Mouse (Mus musculus): ENCODE data around the gene Tnpo2.

Gene Tnpo2

GRCm38 (mm10) chr8:85036718-85037365, at the start of gene Tnpo2:
TSS of gene Tnpo2 (plus strand) at chr8:85036915.
- in situ Hi-C loops (cut with MboI; ENCODE audit: unreplicated experiment in 2 of 2) = no loop called here

DNA sequence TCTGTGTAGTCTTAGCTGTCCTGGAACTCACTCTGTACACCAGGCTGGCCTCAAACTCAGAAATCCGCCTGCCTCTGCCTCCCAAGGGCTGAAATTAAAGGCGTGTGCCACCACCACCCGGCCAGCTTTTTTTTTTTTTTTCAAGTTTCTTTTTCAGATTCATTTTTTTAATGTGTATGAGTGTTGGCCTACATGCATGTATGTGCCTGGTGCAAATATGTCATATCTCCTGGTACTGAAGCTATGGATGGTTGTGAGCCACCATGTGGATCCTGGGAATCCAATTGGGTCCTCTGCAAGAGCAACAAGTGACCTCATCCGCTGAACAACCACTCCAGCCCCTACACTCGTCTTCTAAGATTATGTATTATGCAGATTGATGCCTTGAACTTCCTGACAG, 49.3 kb upstream of the Tnpo2 start:
- in situ Hi-C loops (cut with MboI; ENCODE audit: unreplicated experiment in 2 of 2) = loop anchor here in 1 of 2 experiments (25.0 kb wide), 1 partner anchor 425 kb away; no protein-coding TSS in a partner anchor

DNA sequence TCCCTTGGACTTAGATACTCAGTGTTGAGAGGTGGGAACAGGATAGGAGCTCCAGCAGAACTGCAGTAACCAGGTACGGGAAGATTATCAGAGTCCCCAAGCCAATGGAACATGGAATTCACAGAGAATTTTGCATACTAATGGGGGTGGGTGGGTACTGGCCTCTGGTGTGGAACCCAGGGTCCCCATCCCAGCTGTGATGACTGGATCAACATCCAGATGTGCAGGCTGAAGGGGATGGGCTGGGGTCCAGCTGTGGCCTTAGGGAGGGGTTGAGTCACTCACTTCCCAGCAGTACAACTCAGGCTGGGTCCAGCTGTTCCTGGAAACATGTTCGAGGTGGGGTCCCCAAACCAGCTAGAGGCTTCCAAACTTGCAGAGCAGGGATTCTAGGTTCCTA, 48.8 kb upstream of the Tnpo2 start:
- in situ Hi-C loops (cut with MboI; ENCODE audit: unreplicated experiment in 2 of 2) = loop anchor here in 1 of 2 experiments (25.0 kb wide), 1 partner anchor 424 kb away; no protein-coding TSS in a partner anchor

DNA sequence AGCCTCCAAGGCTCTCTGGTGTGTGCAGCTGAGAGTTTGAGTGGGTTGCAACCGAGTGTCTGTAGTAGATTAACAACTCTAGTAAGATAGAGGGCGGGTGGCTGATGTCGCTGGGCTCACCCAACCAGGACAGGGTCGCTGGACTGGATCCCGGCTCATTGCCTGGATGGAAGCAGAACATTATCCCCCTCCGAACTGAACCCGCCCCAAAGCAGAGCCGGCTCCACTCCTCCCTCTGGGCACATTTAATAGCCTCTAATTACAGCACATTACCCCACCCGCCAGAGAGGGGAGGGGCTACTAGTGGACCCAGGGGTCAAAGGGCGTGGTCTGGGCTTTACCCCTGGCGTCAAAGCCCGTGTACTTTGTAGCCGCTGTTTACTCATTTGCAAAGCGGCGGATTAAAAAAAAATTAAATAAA, 47.4 kb upstream of the Tnpo2 start:
- in situ Hi-C loops (cut with MboI; ENCODE audit: unreplicated experiment in 2 of 2) = loop anchor here in 1 of 2 experiments (25.0 kb wide), 1 partner anchor 423 kb away; no protein-coding TSS in a partner anchor

DNA sequence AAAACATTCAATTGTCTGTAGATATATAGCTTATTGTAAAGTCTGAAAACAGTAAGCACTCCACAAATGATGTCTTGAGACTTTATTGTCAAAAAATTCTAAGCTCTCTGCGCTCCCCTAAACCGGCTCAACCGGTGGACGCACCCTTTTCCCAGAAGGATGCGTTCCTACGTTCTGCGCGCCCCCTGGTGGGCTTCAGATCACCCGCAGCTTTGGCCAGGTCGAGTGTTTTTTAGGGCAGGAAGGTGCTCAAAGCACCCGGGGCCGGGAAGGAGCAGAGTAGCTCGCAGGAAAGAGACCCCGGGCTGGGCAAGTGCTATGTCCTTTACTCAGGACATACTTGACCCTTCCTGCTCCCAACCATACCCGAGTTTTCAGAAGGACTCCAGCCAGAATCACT, 46.9 kb upstream of the Tnpo2 start:
- in situ Hi-C loops (cut with MboI; ENCODE audit: unreplicated experiment in 2 of 2) = loop anchor here (5.0 to 25.0 kb wide), 2 partner anchors 33 to 422 kb away; no protein-coding TSS in a partner anchor

GRCm38 (mm10) chr8:84990349-84990748, 46.4 kb upstream of the Tnpo2 start, which contains the start of gene Hook2:
TSS of gene Hook2 (plus strand) at chr8:84990603.
- in situ Hi-C loops (cut with MboI; ENCODE audit: unreplicated experiment in 2 of 2) = loop anchor here (5.0 to 25.0 kb wide), 2 partner anchors 33 to 422 kb away; no protein-coding TSS in a partner anchor

DNA sequence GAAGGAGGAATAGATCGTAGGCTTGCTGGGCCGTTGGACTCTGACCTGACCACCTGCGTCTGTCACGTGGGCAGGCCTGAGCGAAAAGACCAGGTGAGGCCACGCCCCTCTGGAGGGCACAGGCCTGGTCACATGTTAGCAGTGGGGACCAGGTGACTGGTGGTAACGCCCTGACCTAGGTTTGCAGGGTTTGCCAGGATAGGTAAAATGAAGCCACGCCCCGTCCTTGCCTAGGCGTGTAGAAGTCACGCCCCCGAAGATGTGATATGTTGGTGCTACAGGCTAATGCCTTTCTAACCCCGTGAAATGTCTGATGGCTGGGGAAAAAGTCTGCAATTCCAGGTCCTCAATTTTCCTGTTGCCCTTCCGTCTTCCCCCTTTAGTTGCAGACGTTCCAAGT, 45.9 kb upstream of the Tnpo2 start:
- in situ Hi-C loops (cut with MboI; ENCODE audit: unreplicated experiment in 2 of 2) = loop anchor here (5.0 to 25.0 kb wide), 2 partner anchors 34 to 421 kb away; no protein-coding TSS in a partner anchor

DNA sequence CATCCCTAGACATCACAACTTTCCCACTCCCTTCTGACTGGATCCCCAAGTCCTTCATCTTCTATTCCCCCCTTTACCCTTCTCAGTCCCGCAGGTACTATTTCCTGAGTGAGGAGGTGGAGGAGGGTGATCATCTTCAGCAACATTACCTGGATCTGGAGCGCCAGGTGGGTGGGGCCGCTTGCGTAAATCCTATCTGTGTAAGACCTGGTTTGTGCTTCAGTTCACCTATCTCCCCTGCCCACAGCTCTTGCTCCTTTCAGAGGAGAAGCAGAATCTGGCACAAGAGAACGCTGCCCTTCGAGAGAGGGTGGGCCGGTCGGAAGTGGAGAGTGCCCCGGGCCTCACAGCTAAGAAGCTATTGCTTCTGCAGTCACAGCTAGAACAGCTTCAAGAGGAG, 42.3 kb upstream of the Tnpo2 start:
- in situ Hi-C loops (cut with MboI; ENCODE audit: unreplicated experiment in 2 of 2) = loop anchor here (5.0 to 25.0 kb wide), 2 partner anchors 37 to 418 kb away; no protein-coding TSS in a partner anchor

GRCm38 (mm10) chr8:84995680-84996079, 41.0 kb upstream of the Tnpo2 start:
- in situ Hi-C loops (cut with MboI; ENCODE audit: unreplicated experiment in 2 of 2) = loop anchor here in 1 of 2 experiments (5.0 to 25.0 kb wide), 2 partner anchors 68 to 417 kb away; no protein-coding TSS in a partner anchor

- in situ Hi-C loops (cut with MboI; ENCODE audit: unreplicated experiment in 2 of 2) = loop anchor here in 1 of 2 experiments (5.0 to 25.0 kb wide), 2 partner anchors 70 to 415 kb away; no protein-coding TSS in a partner anchor
Measured at GRCm38 (mm10) chr8:84996978-84997377, 39.7 kb upstream of the Tnpo2 start.

GRCm38 (mm10) chr8:84997649-84998295, 38.9 kb upstream of the Tnpo2 start:
- in situ Hi-C loops (cut with MboI; ENCODE audit: unreplicated experiment in 2 of 2) = loop anchor here in 1 of 2 experiments (5.0 to 25.0 kb wide), 2 partner anchors 70 to 415 kb away; no protein-coding TSS in a partner anchor

DNA sequence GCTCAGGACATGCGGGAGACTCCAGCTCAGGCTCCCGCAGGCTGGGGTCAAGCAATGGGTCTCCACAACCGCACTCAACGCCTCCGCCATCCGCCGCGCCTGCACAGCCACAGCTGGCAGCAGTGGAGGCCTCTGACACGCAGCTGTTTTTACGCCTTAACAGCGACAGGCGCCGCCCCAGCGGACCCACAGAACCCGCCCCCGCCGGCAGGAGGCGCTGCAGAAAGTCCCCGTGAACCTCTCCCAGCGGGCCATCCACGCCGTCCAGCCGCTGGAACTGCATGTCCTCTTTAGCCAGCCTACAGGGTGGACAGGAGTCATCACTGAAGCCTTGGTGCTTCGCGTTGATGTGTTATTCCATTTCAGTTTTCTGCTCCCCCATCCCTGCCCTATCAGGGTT, 29.0 kb upstream of the Tnpo2 start:
- in situ Hi-C loops (cut with MboI; ENCODE audit: unreplicated experiment in 2 of 2) = no loop called here

GRCm38 (mm10) chr8:85011242-85011641, 25.5 kb upstream of the Tnpo2 start:
- in situ Hi-C loops (cut with MboI; ENCODE audit: unreplicated experiment in 2 of 2) = no loop called here

- in situ Hi-C loops (cut with MboI; ENCODE audit: unreplicated experiment in 2 of 2) = no loop called here
Measured at GRCm38 (mm10) chr8:85013230-85013840, 23.4 kb upstream of the Tnpo2 start.

DNA sequence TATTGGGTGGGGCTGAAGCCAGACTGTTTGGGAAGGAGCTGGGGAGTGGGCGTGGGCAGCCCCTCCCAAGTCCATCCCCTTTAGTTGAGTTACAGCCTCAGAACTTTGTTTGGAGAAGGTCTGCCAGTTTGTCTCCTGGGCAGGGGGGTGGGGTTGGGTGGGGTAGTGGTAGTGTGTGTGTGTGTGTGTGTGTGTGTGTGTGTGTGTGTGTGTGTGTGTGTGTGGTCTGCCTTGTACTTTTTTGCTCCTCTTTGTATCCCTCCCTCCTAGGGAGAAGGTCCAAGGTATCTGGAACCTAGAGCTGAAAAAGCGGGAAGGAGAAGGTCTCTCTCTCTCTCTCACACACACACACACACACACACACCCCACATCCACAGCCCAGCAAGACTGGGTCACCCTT, 22.3 kb upstream of the Tnpo2 start, which contains the start of gene Best2:
Best2 (minus strand) TSS at position 101 of the 400 bp plus-strand sequence.
- in situ Hi-C loops (cut with MboI; ENCODE audit: unreplicated experiment in 2 of 2) = no loop called here

- in situ Hi-C loops (cut with MboI; ENCODE audit: unreplicated experiment in 2 of 2) = no loop called here
Measured at GRCm38 (mm10) chr8:85016724-85017123, 20.0 kb upstream of the Tnpo2 start.

DNA sequence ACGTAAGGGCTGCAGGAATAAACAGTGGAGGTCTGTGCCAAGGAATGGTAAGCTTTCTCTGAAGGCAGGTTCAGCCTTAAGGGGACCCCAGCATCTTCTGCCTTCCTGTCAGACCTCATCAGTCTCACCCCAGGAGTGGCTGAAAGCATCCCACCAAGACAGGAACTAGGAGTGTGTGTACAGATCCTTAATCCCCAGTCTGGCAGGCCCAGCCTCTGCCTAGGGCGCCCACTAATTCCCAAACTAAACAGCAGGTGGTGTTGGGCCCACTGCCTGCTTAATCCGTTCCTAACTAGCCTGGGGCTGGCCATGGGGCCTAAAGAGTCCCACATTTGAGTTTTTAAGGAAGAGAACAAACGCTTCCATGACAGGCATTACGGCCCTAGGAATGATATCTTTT, 19.5 kb upstream of the Tnpo2 start:
- in situ Hi-C loops (cut with MboI; ENCODE audit: unreplicated experiment in 2 of 2) = no loop called here

- in situ Hi-C loops (cut with MboI; ENCODE audit: unreplicated experiment in 2 of 2) = loop anchor here (10.0 kb wide), 2 partner anchors 47 to 53 kb away; partner anchors contain the start of genes Dhps (in 1 of the 2) and Junb (in 1 of the 2)
Measured at GRCm38 (mm10) chr8:85021514-85022055, 15.1 kb upstream of the Tnpo2 start.

GRCm38 (mm10) chr8:85023846-85024245, 12.9 kb upstream of the Tnpo2 start:
- in situ Hi-C loops (cut with MboI; ENCODE audit: unreplicated experiment in 2 of 2) = loop anchor here (10.0 kb wide), 2 partner anchors 49 to 51 kb away; partner anchors contain the start of genes Dhps (in 1 of the 2) and Junb (in 1 of the 2)
